Mouse (Mus musculus) embryonic facial prominence, embryonic 15.5 days (tissue): Measurements from ENCODE around the gene Bach2. TPM values are rescaled to one million over a fixed set of nuclear protein-coding genes. Genes with fewer than 3 reads are reported as not detected.

Experiments used
- ATAC-seq: fragments of 200-750 bp; cut with Nextera tagmentation; 2 replicates; pipeline ENCODE4 v1.8.0; 2017; ENCODE audit warnings: low read depth, moderate TSS enrichment; ENCODE audit not compliant: insufficient number of reproducible peaks, low FRiP score, low TSS enrichment
- H3K27ac ChIP-seq: fragments of 300-500 bp; sonication (generic); replicated peaks from 2 replicates; pipeline ENCODE4 v1.5.1; 2015; ENCODE audit warnings: mild to moderate bottlenecking, inconsistent platforms
- H3K27me3 ChIP-seq: fragments of 300-500 bp; sonication (generic); 2 replicates; pipeline ENCODE4 v1.6.1; 2015; ENCODE audit warnings: inconsistent platforms
- H3K36me3 ChIP-seq: fragments of 300-500 bp; sonication (generic); 2 replicates; pipeline ENCODE4 v1.6.1; 2015; ENCODE audit warnings: mild to moderate bottlenecking, inconsistent platforms
- H3K4me1 ChIP-seq: fragments of 300-500 bp; sonication (generic); 2 replicates; pipeline ENCODE4 v1.6.1; 2015; ENCODE audit warnings: inconsistent platforms
- H3K4me2 ChIP-seq: fragments of 300-500 bp; sonication (generic); replicated peaks from 2 replicates; pipeline ENCODE4 v1.6.1; 2015; ENCODE audit warnings: mild to moderate bottlenecking, inconsistent platforms
- H3K4me3 ChIP-seq: fragments of 300-500 bp; sonication (generic); replicated peaks from 2 replicates; pipeline ENCODE4 v1.5.1; 2015; ENCODE audit warnings: mild to moderate bottlenecking, inconsistent platforms
- H3K9ac ChIP-seq: fragments of 300-500 bp; sonication (generic); 2 replicates; pipeline ENCODE4 v1.6.1; 2015; ENCODE audit warnings: inconsistent platforms
- H3K9me3 ChIP-seq: fragments of 300-500 bp; sonication (generic); replicated peaks from 2 replicates; pipeline ENCODE4 v1.6.1; 2016; ENCODE audit warnings: inconsistent platforms
- WGBS: fragments of 180-500 bp; shearing (Covaris S2); methylation state at CpG from one replicate; pipeline ENCODE4 v1.1.7; 2015; 5-methylcytosine and 5-hydroxymethylcytosine counted together
- polyA plus RNA-seq: library from polyadenylated mRNA; unstranded; fragments of >200 nt; fragmentation: Nextera tagmentation; extraction: Ambion mirVana; gene quantifications from 2 replicates; pipeline ENCODE4 v1.2.1, GENCODE M21; 2015

Bach2 gene
- polyA plus RNA-seq, 1 experiment from 2014 or later, result 7.2 TPM

- ATAC-seq, result no peak
- no peak overlapping the region for H3K27ac ChIP-seq
- H3K9ac ChIP-seq, result no peak overlapping the region
- no peak overlapping the region for H3K4me3 ChIP-seq
- H3K4me1 ChIP-seq, result peaks cover 7% of the 10 kb centered on the region
- H3K4me2 ChIP-seq, result no peak overlapping the region
- no peaks in the 10 kb centered on the region for H3K36me3 ChIP-seq
- no peaks in the 10 kb centered on the region for H3K27me3 ChIP-seq
- H3K9me3 ChIP-seq, result no peaks in the 10 kb centered on the region
- WGBS, result 90% methylated on average over 6 of the region's 6 CpGs
Observed at GRCm38 (mm10) chr4:32274776-32275294, 36.2 kb downstream of the Bach2 start.

- H3K27me3 ChIP-seq, result no peaks in the 10 kb centered on the region
- H3K4me1 ChIP-seq, result peaks cover 13% of the 10 kb centered on the region
- ATAC-seq, result no peak
- 45% methylated on average over 1 of the region's 1 CpGs for WGBS
- no peak overlapping the region for H3K4me3 ChIP-seq
- no peaks in the 10 kb centered on the region for H3K36me3 ChIP-seq
- peak overlapping the region; percentile 51; the same call in 1 of the 2 replicates for H3K27ac ChIP-seq
- H3K9me3 ChIP-seq, result no peaks in the 10 kb centered on the region
- no peak overlapping the region for H3K9ac ChIP-seq
- no peak overlapping the region for H3K4me2 ChIP-seq
Observed at GRCm38 (mm10) chr4:32279842-32280241, 41.2 kb downstream of the Bach2 start.

- WGBS, result 37% methylated on average over 6 of the region's 6 CpGs
- peak overlapping the region; percentile 40; the same call in 1 of the 2 replicates for H3K27ac ChIP-seq
- no peak for ATAC-seq
Observed at GRCm38 (mm10) chr4:32280401-32280800, 41.8 kb downstream of the Bach2 start.

GRCm38 (mm10) chr4:32281306-32281705, 42.7 kb downstream of the Bach2 start:
- Histone ChIP-seq H3K4me3 (no peak overlapping the region), H3K9ac (no peak overlapping the region), H3K9me3 (no peaks in the 10 kb centered on the region), H3K36me3 (no peaks in the 10 kb centered on the region), H3K27me3 (no peaks in the 10 kb centered on the region), H3K4me2 (no peak overlapping the region), H3K4me1 (peaks cover 13% of the 10 kb centered on the region), H3K27ac (no peak overlapping the region)
- no peak for ATAC-seq
- 87% methylated on average over 6 of the region's 6 CpGs for WGBS

More at GRCm38 (mm10) chr4:32280401-32280800, 41.8 kb downstream of the Bach2 start:
- Histone ChIP-seq H3K27me3 (no peaks in the 10 kb centered on the region), H3K4me2 (no peak overlapping the region), H3K9ac (no peak overlapping the region), H3K36me3 (no peaks in the 10 kb centered on the region), H3K4me3 (no peak overlapping the region), H3K4me1 (peaks cover 13% of the 10 kb centered on the region), H3K9me3 (no peaks in the 10 kb centered on the region)

- H3K9me3 ChIP-seq, result no peaks in the 10 kb centered on the region
Observed at GRCm38 (mm10) chr4:32286405-32286804, 47.8 kb downstream of the Bach2 start.

GRCm38 (mm10) chr4:32288036-32288860, 49.6 kb downstream of the Bach2 start:
- H3K27me3 ChIP-seq, result no peaks in the 10 kb centered on the region
- H3K9ac ChIP-seq, result no peak overlapping the region
- H3K4me1 ChIP-seq, result peaks cover 21% of the 10 kb centered on the region; the same call in 1 of the 2 replicates
- no peak overlapping the region for H3K27ac ChIP-seq
- H3K36me3 ChIP-seq, result no peaks in the 10 kb centered on the region
- H3K4me2 ChIP-seq, result no peak overlapping the region
- no peaks in the 10 kb centered on the region for H3K9me3 ChIP-seq
- ATAC-seq, result no peak
- no peak overlapping the region for H3K4me3 ChIP-seq
- WGBS, result 33% methylated on average over 11 of the region's 11 CpGs

More at GRCm38 (mm10) chr4:32286405-32286804, 47.8 kb downstream of the Bach2 start:
- Histone ChIP-seq H3K36me3 (no peaks in the 10 kb centered on the region), H3K4me3 (no peak overlapping the region), H3K4me2 (no peak overlapping the region), H3K4me1 (0 out of 2 replicates have a peak, but pooled peaks cover 15% of the 10 kb centered on the region), H3K9ac (no peak overlapping the region), H3K27me3 (no peaks in the 10 kb centered on the region), H3K27ac (no peak overlapping the region)
- no peak for ATAC-seq
- 85% methylated on average over 8 of the region's 8 CpGs for WGBS

- H3K27ac ChIP-seq, result no peak overlapping the region; the same call in 1 of the 2 replicates
- peaks cover 28% of the 10 kb centered on the region; the same call in 1 of the 2 replicates for H3K4me1 ChIP-seq
- no peak for ATAC-seq
Observed at GRCm38 (mm10) chr4:32289845-32290244, 51.2 kb downstream of the Bach2 start.

GRCm38 (mm10) chr4:32291406-32291805, 52.8 kb downstream of the Bach2 start:
- peaks cover 28% of the 10 kb centered on the region; the same call in 1 of the 2 replicates for H3K4me1 ChIP-seq
- no peak overlapping the region for H3K4me3 ChIP-seq
- H3K4me2 ChIP-seq, result no peak overlapping the region
- no peak for ATAC-seq
- H3K36me3 ChIP-seq, result no peaks in the 10 kb centered on the region
- H3K9ac ChIP-seq, result no peak overlapping the region
- H3K9me3 ChIP-seq, result no peaks in the 10 kb centered on the region
- 78% methylated on average over 4 of the region's 4 CpGs for WGBS
- no peaks in the 10 kb centered on the region for H3K27me3 ChIP-seq
- no peak overlapping the region for H3K27ac ChIP-seq

More at GRCm38 (mm10) chr4:32289845-32290244, 51.2 kb downstream of the Bach2 start:
- no peak overlapping the region for H3K9ac ChIP-seq
- no peaks in the 10 kb centered on the region for H3K27me3 ChIP-seq
- H3K9me3 ChIP-seq, result no peaks in the 10 kb centered on the region
- H3K36me3 ChIP-seq, result no peaks in the 10 kb centered on the region
- no peak overlapping the region for H3K4me2 ChIP-seq
- WGBS, result 73% methylated on average over 6 of the region's 6 CpGs
- no peak overlapping the region for H3K4me3 ChIP-seq

GRCm38 (mm10) chr4:32293686-32294265, 55.2 kb downstream of the Bach2 start:
- no peak overlapping the region for H3K4me2 ChIP-seq
- H3K36me3 ChIP-seq, result no peaks in the 10 kb centered on the region
- H3K27ac ChIP-seq, result no peak overlapping the region
- ATAC-seq, result no peak
- H3K4me1 ChIP-seq, result peaks cover 30% of the 10 kb centered on the region; the same call in 1 of the 2 replicates
- no peak overlapping the region for H3K4me3 ChIP-seq
- H3K27me3 ChIP-seq, result no peaks in the 10 kb centered on the region
- H3K9ac ChIP-seq, result no peak overlapping the region
- H3K9me3 ChIP-seq, result no peaks in the 10 kb centered on the region
- 42% methylated on average over 7 of the region's 7 CpGs for WGBS

- no peaks in the 10 kb centered on the region for H3K27me3 ChIP-seq
- peak overlapping the region; percentile 39; the same call in 1 of the 2 replicates for H3K27ac ChIP-seq
- WGBS, result 21% methylated on average over 6 of the region's 6 CpGs
- H3K36me3 ChIP-seq, result no peaks in the 10 kb centered on the region
- no peak overlapping the region for H3K4me2 ChIP-seq
- no peak overlapping the region for H3K9ac ChIP-seq
- no peak overlapping the region for H3K4me3 ChIP-seq
- no peak for ATAC-seq
- H3K4me1 ChIP-seq, result peaks cover 24% of the 10 kb centered on the region
- no peaks in the 10 kb centered on the region for H3K9me3 ChIP-seq
Observed at GRCm38 (mm10) chr4:32297071-32297671, 58.6 kb downstream of the Bach2 start.

GRCm38 (mm10) chr4:32299221-32299620, 60.6 kb downstream of the Bach2 start:
- whole genome bisulfite sequencing, result 43% methylated on average over 3 of the region's 3 CpGs
- Histone ChIP-seq H3K36me3 (no peaks in the 10 kb centered on the region), H3K4me2 (no peak overlapping the region), H3K4me1 (peaks cover 32% of the 10 kb centered on the region), H3K27ac (no peak overlapping the region), H3K9me3 (no peaks in the 10 kb centered on the region), H3K27me3 (no peaks in the 10 kb centered on the region), H3K9ac (no peak overlapping the region), H3K4me3 (no peak overlapping the region)
- ATAC-seq, result no peak
